Mouse (Mus musculus) stomach, postnatal 0 days (tissue): ENCODE data around the gene Hacl1. TPM values are rescaled to one million over a fixed set of nuclear protein-coding genes. Genes with fewer than 3 reads are reported as not detected.

Source experiments
- ATAC-seq: fragments of 200-750 bp; cut with Nextera tagmentation; 2 replicates; pipeline ENCODE4 v1.8.0; 2017; ENCODE audit not compliant: low FRiP score, low TSS enrichment
- DNase-seq: peaks from one replicate; pipeline ENCODE4 v3.0.0-alpha.2; 2016; ENCODE audit warnings: low spot score
- H3K27ac ChIP-seq: fragments of 300-500 bp; sonication (generic); replicated peaks from 2 replicates; pipeline ENCODE4 v1.5.1; 2014; ENCODE audit warnings: mild to moderate bottlenecking, control low read depth
- H3K27me3 ChIP-seq: fragments of 300-500 bp; sonication (generic); 2 replicates; pipeline ENCODE4 v1.6.1; 2014; ENCODE audit warnings: low read length; ENCODE audit not compliant: control insufficient read depth, insufficient read depth
- H3K36me3 ChIP-seq: fragments of 300-500 bp; sonication (generic); 2 replicates; pipeline ENCODE4 v1.6.1; 2014; ENCODE audit warnings: low read length, mixed read lengths; ENCODE audit not compliant: control insufficient read depth, insufficient read depth
- H3K4me1 ChIP-seq: fragments of 300-500 bp; sonication (generic); replicated peaks from 2 replicates; pipeline ENCODE4 v1.6.1; 2014; ENCODE audit warnings: antibody characterized with exemption; ENCODE audit not compliant: control insufficient read depth, insufficient read depth
- H3K4me2 ChIP-seq: fragments of 300-500 bp; sonication (generic); replicated peaks from 2 replicates; pipeline ENCODE4 v1.6.1; 2014; ENCODE audit warnings: low read depth, mild to moderate bottlenecking, control low read depth, moderate library complexity
- H3K4me3 ChIP-seq: fragments of 300-500 bp; sonication (generic); 2 replicates; pipeline ENCODE4 v1.5.1; 2014; ENCODE audit warnings: low read depth, low read length, control low read depth
- H3K9ac ChIP-seq: fragments of 300-500 bp; sonication (generic); 2 replicates; pipeline ENCODE4 v1.6.1; 2014; ENCODE audit warnings: mild to moderate bottlenecking, low read length, control low read depth, mixed read lengths
- H3K9me3 ChIP-seq: fragments of 300-500 bp; sonication (generic); 2 replicates; pipeline ENCODE4 v1.6.1; 2016; ENCODE audit warnings: low read length; ENCODE audit not compliant: control insufficient read depth
- CTCF ChIP-seq: IDR thresholded peaks from 2 replicates; pipeline ENCODE4 v1.5.1; 2016; ENCODE audit warnings: antibody characterized with exemption, low read depth, mild to moderate bottlenecking, moderate library complexity
- EP300 ChIP-seq: optimal IDR thresholded peaks from 2 replicates; pipeline ENCODE3; 2016; ENCODE audit warnings: antibody characterized with exemption
- WGBS: fragments of 180-500 bp; shearing (Covaris S2); extraction: QIAGEN DNeasy Blood & Tissue Kit; methylation state at CpG from one replicate; pipeline ENCODE4 v1.1.7; 2014; 5-methylcytosine and 5-hydroxymethylcytosine counted together
- polyA plus RNA-seq: library from polyadenylated mRNA; unstranded; fragments of >200 nt; fragmentation: Nextera tagmentation; extraction: Ambion mirVana; gene quantifications from 2 replicates; pipeline ENCODE4 v1.2.1, GENCODE M21; 2015

The Hacl1 gene
- polyA plus RNA-seq, 1 experiment from 2014 or later: 10.9 TPM

GRCm38 (mm10) chr14:31571419-31571818, 69.7 kb downstream of the Hacl1 start:
- DNase-seq (no peak), ATAC-seq (no peak)
- Histone ChIP-seq H3K27ac (no peak overlapping the region), H3K4me3 (no peak overlapping the region), H3K9me3 (no peaks in the 10 kb centered on the region), H3K4me2 (no peak overlapping the region), H3K27me3 (no peaks in the 10 kb centered on the region), H3K9ac (no peak overlapping the region), H3K4me1 (no peaks in the 10 kb centered on the region), H3K36me3 (no peaks in the 10 kb centered on the region)
- 86% methylated on average over 5 of the region's 5 CpGs for WGBS
- TF ChIP-seq EP300 (no peak), CTCF (no peak)

- Histone ChIP-seq H3K4me2 (no peak overlapping the region), H3K9ac (no peak overlapping the region), H3K36me3 (no peaks in the 10 kb centered on the region), H3K27ac (no peak overlapping the region), H3K27me3 (no peaks in the 10 kb centered on the region), H3K4me1 (no peaks in the 10 kb centered on the region), H3K9me3 (no peaks in the 10 kb centered on the region), H3K4me3 (no peak overlapping the region)
- 57% methylated on average over 6 of the region's 6 CpGs for WGBS
- DNase-seq (no peak), ATAC-seq (no peak)
- TF ChIP-seq EP300 (no peak), CTCF (no peak)
These were observed 70.7 kb downstream of the Hacl1 start for GRCm38 (mm10) chr14:31570131-31570951.

- TF ChIP-seq EP300: no peak
- no peak for TF ChIP-seq CTCF
- ATAC-seq (peak; percentile 53; the same call in 1 of the 2 replicates), DNase-seq (no peak)
- Histone ChIP-seq H3K9ac (no peak overlapping the region), H3K4me3 (no peak overlapping the region), H3K27ac (no peak overlapping the region), H3K4me1 (no peaks in the 10 kb centered on the region; the same call in 1 of the 2 replicates), H3K9me3 (no peaks in the 10 kb centered on the region), H3K36me3 (no peaks in the 10 kb centered on the region), H3K4me2 (no peak overlapping the region), H3K27me3 (no peaks in the 10 kb centered on the region)
- WGBS: 48% methylated on average over 7 of the region's 7 CpGs
These were observed 71.9 kb downstream of the Hacl1 start for GRCm38 (mm10) chr14:31569151-31569631.

- no peak overlapping the region for H3K27ac ChIP-seq
- no peaks in the 10 kb centered on the region for H3K27me3 ChIP-seq
- no peak overlapping the region for H3K4me3 ChIP-seq
- WGBS: 45% methylated on average over 9 of the region's 9 CpGs
- no peaks in the 10 kb centered on the region; the same call in 1 of the 2 replicates for H3K4me1 ChIP-seq
- ATAC-seq (no peak), DNase-seq (no peak)
- TF ChIP-seq EP300 (no peak), CTCF (no peak)
- no peak overlapping the region for H3K9ac ChIP-seq
- H3K36me3 ChIP-seq: no peaks in the 10 kb centered on the region
- no peak overlapping the region for H3K4me2 ChIP-seq
- no peaks in the 10 kb centered on the region for H3K9me3 ChIP-seq
These were observed 75.4 kb downstream of the Hacl1 start for GRCm38 (mm10) chr14:31565478-31566212.

- no peaks in the 10 kb centered on the region for H3K27me3 ChIP-seq
- H3K36me3 ChIP-seq: no peaks in the 10 kb centered on the region
- no peak overlapping the region for H3K4me3 ChIP-seq
- no peaks in the 10 kb centered on the region; the same call in 1 of the 2 replicates for H3K4me1 ChIP-seq
- 14% methylated on average over 6 of the region's 6 CpGs for WGBS
- DNase-seq (peak; percentile 23), ATAC-seq (peak; percentile 17; the same call in 1 of the 2 replicates)
- no peak overlapping the region for H3K4me2 ChIP-seq
- TF ChIP-seq CTCF (peak; percentile 19), EP300 (no peak)
- no peak overlapping the region for H3K9ac ChIP-seq
- H3K27ac ChIP-seq: no peak overlapping the region
- no peaks in the 10 kb centered on the region for H3K9me3 ChIP-seq
These were observed 76.5 kb downstream of the Hacl1 start for GRCm38 (mm10) chr14:31564452-31565179.
